Mouse (Mus musculus): Measurements from ENCODE around the gene Peak1. TPM values are rescaled to one million over a fixed set of nuclear protein-coding genes. Genes with fewer than 3 reads are reported as not detected.
A peak's percentile ranks its signal among the peaks of the same experiment; 100 is the strongest.
"Not testable (repeated sequence)": the region's sequence is repeated elsewhere in the genome, so short reads cannot be mapped to it uniquely, and the experiment has no call there.

Peak1 gene
- polyA plus RNA-seq, 1 experiment from 2014 or later, result 7.8 TPM

DNA sequence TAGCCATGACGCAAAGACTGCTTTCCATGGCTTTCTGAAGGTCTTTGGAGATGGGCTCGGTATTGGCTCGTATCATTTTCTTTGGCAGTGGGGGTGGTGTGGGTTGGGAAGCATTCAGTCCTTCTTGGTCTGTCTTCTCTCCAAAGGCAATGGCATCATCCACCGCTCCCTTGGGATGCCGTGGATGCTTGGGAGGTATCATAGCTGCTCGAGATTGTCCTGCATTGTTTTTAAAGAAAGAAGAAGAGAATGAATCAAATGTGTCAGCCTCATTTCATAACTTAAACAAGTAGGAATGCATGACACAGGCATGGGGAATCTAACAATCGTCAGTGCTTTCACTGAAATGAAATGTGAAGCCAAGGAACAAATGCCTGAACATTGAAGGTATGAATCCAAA, 190.2 kb downstream of the Peak1 start:
- H3K36me3 ChIP-seq (ENCODE audit: control insufficient read depth, insufficient read depth, low read length), result no peaks in the 10 kb centered on the region
- ATAC-seq, result no peak
- H3K9me3 ChIP-seq (ENCODE audit: control insufficient read depth, low read length), result no peaks in the 10 kb centered on the region
- H3K4me1 ChIP-seq (ENCODE audit: control insufficient read depth, insufficient read depth, low read length), result 0 out of 2 replicates have a peak, but pooled peaks cover 8% of the 10 kb centered on the region
- H3K4me3 ChIP-seq (ENCODE audit: low read length), result no peak overlapping the region
- H3K9ac ChIP-seq (ENCODE audit: low read depth, low read length), result no peak overlapping the region
- H3K27ac ChIP-seq (ENCODE audit: low read length), result no peak overlapping the region
- H3K4me2 ChIP-seq (ENCODE audit: low read depth, low read length), result no peak overlapping the region
- WGBS, result 83% methylated on average over 7 of the region's 7 CpGs
- H3K27me3 ChIP-seq (replicated peaks; ENCODE audit: control insufficient read depth, insufficient read depth, low read length), result no peaks in the 10 kb centered on the region

DNA sequence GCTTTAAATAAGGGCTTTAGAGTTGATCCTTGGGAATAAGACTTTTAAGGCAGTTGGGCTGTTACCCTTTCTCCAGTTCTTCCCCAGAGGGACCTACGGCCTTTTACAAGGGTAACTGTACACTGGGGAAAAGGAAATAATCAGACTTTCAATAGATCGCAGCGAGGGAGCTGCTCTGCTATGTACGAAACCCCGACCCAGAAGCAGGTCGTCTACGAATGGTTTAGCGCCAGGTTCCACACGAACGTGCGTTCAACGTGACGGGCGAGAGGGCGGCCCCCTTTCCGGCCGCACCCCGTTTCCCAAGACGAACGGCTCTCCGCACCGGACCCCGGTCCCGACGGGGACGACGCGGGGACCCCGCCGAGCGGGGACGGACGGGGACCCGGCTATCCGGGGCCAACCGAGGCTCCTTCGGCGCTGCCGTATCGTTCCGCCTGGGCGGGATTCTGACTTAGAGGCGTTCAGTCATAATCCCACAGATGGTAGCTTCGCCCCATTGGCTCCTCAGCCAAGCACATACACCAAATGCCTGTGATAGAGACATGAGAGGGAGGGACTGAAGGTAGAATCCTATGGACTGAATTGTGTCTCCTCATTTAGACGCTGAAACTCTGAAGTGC, 194.3 kb downstream of the Peak1 start:
- not testable (repeated sequence) for H3K4me3 ChIP-seq (ENCODE audit: low read length); H3K27ac ChIP-seq (ENCODE audit: low read length); H3K4me2 ChIP-seq (ENCODE audit: low read depth, low read length); H3K9me3 ChIP-seq (ENCODE audit: control insufficient read depth, low read length); H3K27me3 ChIP-seq (replicated peaks; ENCODE audit: control insufficient read depth, insufficient read depth, low read length); H3K36me3 ChIP-seq (ENCODE audit: control insufficient read depth, insufficient read depth, low read length); H3K9ac ChIP-seq (ENCODE audit: low read depth, low read length); H3K4me1 ChIP-seq (ENCODE audit: control insufficient read depth, insufficient read depth, low read length)
- peak; percentile 100 for ATAC-seq
- 29% methylated on average over 30 of the region's 45 CpGs for WGBS

DNA sequence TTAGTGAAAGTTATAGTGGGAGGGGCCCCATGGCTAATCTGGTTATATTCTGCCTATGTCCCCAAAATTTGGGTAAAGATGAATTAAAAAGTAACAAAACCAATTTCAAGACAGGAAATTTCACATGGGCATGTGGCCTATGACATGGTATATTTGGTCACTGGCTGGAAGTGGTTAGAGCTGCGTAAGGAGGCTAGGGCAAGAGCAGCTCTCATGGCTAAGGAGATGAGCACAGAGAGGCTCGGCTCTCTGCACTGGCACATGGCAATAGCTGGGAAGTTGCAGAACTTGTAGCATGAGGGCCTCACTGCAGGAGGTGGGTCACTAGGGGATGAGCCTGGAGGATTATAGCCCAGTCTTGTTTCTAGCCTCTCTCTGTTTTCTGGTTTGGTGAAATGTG, 199.0 kb downstream of the Peak1 start:
- Histone ChIP-seq H3K4me3 (ENCODE audit: low read length) (no peak overlapping the region), H3K4me1 (ENCODE audit: control insufficient read depth, insufficient read depth, low read length) (peaks cover 14% of the 10 kb centered on the region), H3K27ac (ENCODE audit: low read length) (no peak overlapping the region), H3K27me3 (replicated peaks; ENCODE audit: control insufficient read depth, insufficient read depth, low read length) (no peaks in the 10 kb centered on the region), H3K36me3 (ENCODE audit: control insufficient read depth, insufficient read depth, low read length) (no peaks in the 10 kb centered on the region; the same call in 1 of the 2 replicates), H3K9me3 (ENCODE audit: control insufficient read depth, low read length) (no peaks in the 10 kb centered on the region), H3K4me2 (ENCODE audit: low read depth, low read length) (no peak overlapping the region), H3K9ac (ENCODE audit: low read depth, low read length) (no peak overlapping the region)
- 89% methylated on average over 2 of the region's 2 CpGs for WGBS
- ATAC-seq, result no peak

GRCm38 (mm10) chr9:56218043-56218442, 199.8 kb downstream of the Peak1 start:
- Histone ChIP-seq H3K9ac (ENCODE audit: low read depth, low read length) (no peak overlapping the region), H3K9me3 (ENCODE audit: control insufficient read depth, low read length) (no peaks in the 10 kb centered on the region), H3K27me3 (replicated peaks; ENCODE audit: control insufficient read depth, insufficient read depth, low read length) (no peaks in the 10 kb centered on the region), H3K4me2 (ENCODE audit: low read depth, low read length) (no peak overlapping the region), H3K27ac (ENCODE audit: low read length) (no peak overlapping the region), H3K4me3 (ENCODE audit: low read length) (no peak overlapping the region), H3K36me3 (ENCODE audit: control insufficient read depth, insufficient read depth, low read length) (no peaks in the 10 kb centered on the region; the same call in 1 of the 2 replicates), H3K4me1 (ENCODE audit: control insufficient read depth, insufficient read depth, low read length) (peaks cover 20% of the 10 kb centered on the region)
- ATAC-seq, result no peak
- WGBS, result 90% methylated on average over 2 of the region's 2 CpGs

- no peak for ATAC-seq
- Histone ChIP-seq H3K4me2 (ENCODE audit: low read depth, low read length) (no peak overlapping the region), H3K27me3 (replicated peaks; ENCODE audit: control insufficient read depth, insufficient read depth, low read length) (no peaks in the 10 kb centered on the region), H3K36me3 (ENCODE audit: control insufficient read depth, insufficient read depth, low read length) (no peaks in the 10 kb centered on the region; the same call in 1 of the 2 replicates), H3K9me3 (ENCODE audit: control insufficient read depth, low read length) (no peaks in the 10 kb centered on the region), H3K9ac (ENCODE audit: low read depth, low read length) (no peak overlapping the region), H3K4me3 (ENCODE audit: low read length) (no peak overlapping the region), H3K4me1 (ENCODE audit: control insufficient read depth, insufficient read depth, low read length) (peaks cover 17% of the 10 kb centered on the region), H3K27ac (ENCODE audit: low read length) (no peak overlapping the region)
- WGBS, result 88% methylated on average over 1 of the region's 1 CpGs
These were observed 200.5 kb downstream of the Peak1 start for GRCm38 (mm10) chr9:56217386-56217785.

GRCm38 (mm10) chr9:56213451-56214291, 204.2 kb downstream of the Peak1 start:
- H3K9me3 ChIP-seq (ENCODE audit: control insufficient read depth, low read length), result no peaks in the 10 kb centered on the region
- H3K27me3 ChIP-seq (replicated peaks; ENCODE audit: control insufficient read depth, insufficient read depth, low read length), result no peaks in the 10 kb centered on the region
- no peak overlapping the region for H3K9ac ChIP-seq (ENCODE audit: low read depth, low read length)
- no peak overlapping the region for H3K4me2 ChIP-seq (ENCODE audit: low read depth, low read length)
- 34% methylated on average over 11 of the region's 11 CpGs for WGBS
- no peak overlapping the region for H3K4me3 ChIP-seq (ENCODE audit: low read length)
- peak; percentile 70 for ATAC-seq
- no peaks in the 10 kb centered on the region for H3K36me3 ChIP-seq (ENCODE audit: control insufficient read depth, insufficient read depth, low read length)
- 0 out of 2 replicates have a peak overlapping the region, but pooled peaks have one; percentile 50 for H3K27ac ChIP-seq (ENCODE audit: low read length)
- H3K4me1 ChIP-seq (ENCODE audit: control insufficient read depth, insufficient read depth, low read length), result peaks cover 17% of the 10 kb centered on the region

DNA sequence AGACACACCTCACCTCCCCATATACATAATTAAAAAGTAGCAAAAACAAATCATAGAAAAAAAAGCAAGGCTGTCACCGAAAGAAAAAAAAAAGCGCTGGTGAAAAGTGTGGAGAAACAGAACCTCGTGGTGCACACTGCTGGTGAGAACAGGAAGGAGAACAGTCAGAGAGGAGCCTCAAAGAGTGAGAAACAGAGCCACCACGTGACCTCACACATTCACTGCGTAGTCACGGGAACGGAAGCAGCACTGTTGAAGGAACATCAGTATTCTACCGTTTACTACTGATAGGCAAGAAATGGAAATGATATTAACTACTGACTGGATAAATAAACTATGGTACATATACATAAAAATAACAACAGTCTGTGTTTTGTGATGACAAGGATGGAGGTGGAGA, 209.1 kb downstream of the Peak1 start:
- Histone ChIP-seq H3K27ac (ENCODE audit: low read length) (no peak overlapping the region), H3K27me3 (replicated peaks; ENCODE audit: control insufficient read depth, insufficient read depth, low read length) (no peaks in the 10 kb centered on the region), H3K36me3 (ENCODE audit: control insufficient read depth, insufficient read depth, low read length) (no peaks in the 10 kb centered on the region), H3K9me3 (ENCODE audit: control insufficient read depth, low read length) (no peaks in the 10 kb centered on the region), H3K4me1 (ENCODE audit: control insufficient read depth, insufficient read depth, low read length) (peaks cover 6% of the 10 kb centered on the region), H3K4me3 (ENCODE audit: low read length) (no peak overlapping the region), H3K9ac (ENCODE audit: low read depth, low read length) (no peak overlapping the region), H3K4me2 (ENCODE audit: low read depth, low read length) (no peak overlapping the region)
- no peak for ATAC-seq
- 89% methylated on average over 8 of the region's 8 CpGs for WGBS

GRCm38 (mm10) chr9:56207516-56207915, 210.4 kb downstream of the Peak1 start:
- 78% methylated on average over 5 of the region's 5 CpGs for WGBS
- Histone ChIP-seq H3K27ac (ENCODE audit: low read length) (no peak overlapping the region), H3K36me3 (ENCODE audit: control insufficient read depth, insufficient read depth, low read length) (no peaks in the 10 kb centered on the region), H3K4me3 (ENCODE audit: low read length) (no peak overlapping the region), H3K27me3 (replicated peaks; ENCODE audit: control insufficient read depth, insufficient read depth, low read length) (no peaks in the 10 kb centered on the region), H3K4me1 (ENCODE audit: control insufficient read depth, insufficient read depth, low read length) (no peaks in the 10 kb centered on the region), H3K4me2 (ENCODE audit: low read depth, low read length) (no peak overlapping the region), H3K9ac (ENCODE audit: low read depth, low read length) (no peak overlapping the region), H3K9me3 (ENCODE audit: control insufficient read depth, low read length) (no peaks in the 10 kb centered on the region)
- no peak for ATAC-seq

DNA sequence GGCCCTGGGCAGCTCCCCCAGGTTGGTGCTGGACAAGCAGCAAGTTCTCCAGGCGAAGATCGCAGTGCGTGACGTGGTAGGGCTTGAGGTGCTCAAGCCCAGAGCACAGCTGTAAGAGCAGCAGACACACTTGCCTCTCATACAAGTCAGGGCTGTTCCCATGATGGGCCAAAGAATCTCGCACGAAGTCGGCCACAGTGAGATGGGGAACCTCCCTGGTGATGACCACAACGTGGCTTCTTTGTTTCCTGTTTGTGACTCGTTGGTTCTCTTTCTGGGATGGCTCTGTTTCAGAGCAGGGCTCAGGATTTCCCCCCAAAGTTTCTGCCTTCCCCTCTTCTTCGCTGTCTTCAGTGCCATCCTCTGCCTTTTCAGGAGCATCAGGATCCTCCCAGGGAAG, 210.8 kb downstream of the Peak1 start:
- Histone ChIP-seq H3K4me1 (ENCODE audit: control insufficient read depth, insufficient read depth, low read length) (no peaks in the 10 kb centered on the region), H3K4me3 (ENCODE audit: low read length) (no peak overlapping the region), H3K9ac (ENCODE audit: low read depth, low read length) (no peak overlapping the region), H3K27me3 (replicated peaks; ENCODE audit: control insufficient read depth, insufficient read depth, low read length) (no peaks in the 10 kb centered on the region), H3K27ac (ENCODE audit: low read length) (no peak overlapping the region), H3K9me3 (ENCODE audit: control insufficient read depth, low read length) (no peaks in the 10 kb centered on the region), H3K4me2 (ENCODE audit: low read depth, low read length) (no peak overlapping the region), H3K36me3 (ENCODE audit: control insufficient read depth, insufficient read depth, low read length) (no peaks in the 10 kb centered on the region)
- ATAC-seq, result no peak
- WGBS, result 90% methylated on average over 10 of the region's 10 CpGs
